Mouse (Mus musculus) intestine, postnatal 0 days (tissue): ENCODE data around the gene Adgrg1. TPM values are rescaled to one million over a fixed set of nuclear protein-coding genes. Genes with fewer than 3 reads are reported as not detected.

ENCODE experiments used
- ATAC-seq: fragments of 200-750 bp; cut with Nextera tagmentation; 2 replicates; pipeline ENCODE4 v1.8.0; 2017; ENCODE audit warnings: mild to moderate bottlenecking, moderate TSS enrichment, moderate library complexity
- H3K27ac ChIP-seq: fragments of 300-500 bp; sonication (generic); 2 replicates; pipeline ENCODE4 v1.5.1; 2014; ENCODE audit warnings: mild to moderate bottlenecking, low read depth, low read length, moderate library complexity
- H3K27me3 ChIP-seq: fragments of 300-500 bp; sonication (generic); replicated peaks from 2 replicates; pipeline ENCODE4 v1.6.1; 2014; ENCODE audit warnings: low read length, mixed read lengths; ENCODE audit not compliant: control insufficient read depth, insufficient read depth
- H3K36me3 ChIP-seq: fragments of 300-500 bp; sonication (generic); 2 replicates; pipeline ENCODE4 v1.6.1; 2014; ENCODE audit warnings: mild to moderate bottlenecking, moderate library complexity; ENCODE audit not compliant: control insufficient read depth, insufficient read depth
- H3K4me1 ChIP-seq: fragments of 300-500 bp; sonication (generic); replicated peaks from 2 replicates; pipeline ENCODE4 v1.6.1; 2014; ENCODE audit warnings: antibody characterized with exemption, low read length, mixed read lengths; ENCODE audit not compliant: control insufficient read depth, insufficient read depth
- H3K4me2 ChIP-seq: fragments of 300-500 bp; sonication (generic); replicated peaks from 2 replicates; pipeline ENCODE4 v1.6.1; 2014; ENCODE audit warnings: low read depth, mild to moderate bottlenecking, moderate library complexity
- H3K4me3 ChIP-seq: fragments of 300-500 bp; sonication (generic); 2 replicates; pipeline ENCODE4 v1.5.1; 2014; ENCODE audit warnings: low read depth, low read length
- H3K9ac ChIP-seq: fragments of 300-500 bp; sonication (generic); 2 replicates; pipeline ENCODE4 v1.6.1; 2014; ENCODE audit warnings: mild to moderate bottlenecking, low read depth, low read length
- H3K9me3 ChIP-seq: fragments of 300-500 bp; sonication (generic); 2 replicates; pipeline ENCODE4 v1.6.1; 2016; ENCODE audit warnings: mixed run types; ENCODE audit not compliant: control insufficient read depth
- CTCF ChIP-seq: sonication (generic); IDR thresholded peaks from 2 replicates; pipeline ENCODE4 v1.5.1; 2016; ENCODE audit warnings: low read depth, mild to moderate bottlenecking, control low read depth, antibody characterized with exemption, moderate library complexity
- WGBS: fragments of 180-500 bp; shearing (Covaris S2); extraction: QIAGEN DNeasy Blood & Tissue Kit; methylation state at CpG from one replicate; pipeline ENCODE4 v1.1.7; 2014; 5-methylcytosine and 5-hydroxymethylcytosine counted together
- polyA plus RNA-seq: library from polyadenylated mRNA; unstranded; fragments of >200 nt; fragmentation: Nextera tagmentation; extraction: Ambion mirVana; gene quantifications from 2 replicates; pipeline ENCODE4 v1.2.1, GENCODE M21; 2015

Adgrg1 gene
- polyA plus RNA-seq, 1 experiment from 2014 or later = 22.7 TPM

DNA sequence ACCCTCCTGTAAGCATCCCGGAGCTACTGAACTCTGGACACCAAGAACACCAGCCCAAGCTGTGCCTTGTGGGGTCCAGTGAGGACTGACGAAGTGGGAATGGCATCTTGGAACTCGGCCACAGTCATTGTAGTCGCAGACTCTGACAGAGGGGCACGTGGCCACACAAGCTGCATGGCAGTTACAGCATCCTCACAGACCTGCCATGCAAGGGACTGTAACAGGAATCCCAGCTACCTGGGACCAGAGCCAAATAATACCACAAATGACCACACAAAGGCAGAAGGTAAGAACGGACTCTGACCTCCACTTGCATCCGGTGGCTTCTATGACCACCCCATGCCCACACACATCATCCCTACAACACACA lies 20.2 kb upstream of the Adgrg1 start:
- no peak; the same call in 1 of the 2 replicates for ATAC-seq
- WGBS = 55% methylated on average over 7 of the region's 7 CpGs

GRCm38 (mm10) chr8:94954921-94955758 lies 19.4 kb upstream of the Adgrg1 start:
- no peak overlapping the region; the same call in 1 of the 2 replicates for H3K4me2 ChIP-seq
- WGBS = 9% methylated on average over 9 of the region's 9 CpGs
- no peak overlapping the region for H3K27ac ChIP-seq
- no peak overlapping the region for H3K4me3 ChIP-seq
- H3K36me3 ChIP-seq = no peaks in the 10 kb centered on the region
- peak; percentile 57 for ATAC-seq
- no peak overlapping the region for H3K9ac ChIP-seq
- H3K9me3 ChIP-seq = no peaks in the 10 kb centered on the region
- 0 out of 2 replicates have a peak, but pooled peaks cover 2% of the 10 kb centered on the region for H3K4me1 ChIP-seq
- no peaks in the 10 kb centered on the region for H3K27me3 ChIP-seq
- peak; percentile 79 for TF ChIP-seq CTCF

More for the DNA sequence above, 20.2 kb upstream of the Adgrg1 start:
- H3K9ac ChIP-seq = no peak overlapping the region
- no peaks in the 10 kb centered on the region for H3K9me3 ChIP-seq
- H3K27me3 ChIP-seq = no peaks in the 10 kb centered on the region
- no peak overlapping the region for H3K4me2 ChIP-seq
- H3K27ac ChIP-seq = no peak overlapping the region
- TF ChIP-seq CTCF = no peak
- H3K4me3 ChIP-seq = no peak overlapping the region
- 0 out of 2 replicates have a peak, but pooled peaks cover 2% of the 10 kb centered on the region for H3K4me1 ChIP-seq
- no peaks in the 10 kb centered on the region for H3K36me3 ChIP-seq

DNA sequence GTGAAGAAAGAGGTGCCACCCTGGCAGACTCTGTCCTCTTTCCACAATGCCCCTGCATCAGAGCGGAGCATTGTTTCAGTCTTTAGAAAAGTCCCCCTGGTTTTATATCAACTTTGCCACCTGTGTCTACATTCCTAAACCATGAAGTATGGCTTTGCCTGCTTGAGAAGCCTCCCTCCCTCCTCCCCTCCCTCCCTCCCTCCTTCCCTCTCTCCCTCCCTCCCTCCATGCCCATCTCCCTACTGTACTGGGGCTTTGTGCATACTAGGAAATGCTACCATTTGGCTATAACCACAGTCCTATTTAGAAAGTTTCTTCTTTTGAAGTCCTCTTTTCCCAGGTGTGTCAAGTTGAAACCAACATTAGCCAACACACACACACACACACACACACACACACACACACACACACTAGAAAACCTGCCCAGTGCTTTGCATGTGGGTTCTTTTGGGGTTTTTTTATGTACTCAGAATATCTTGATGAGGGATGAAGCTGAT lies 18.4 kb upstream of the Adgrg1 start:
- no peak overlapping the region for H3K27ac ChIP-seq
- TF ChIP-seq CTCF = no peak
- H3K9me3 ChIP-seq = no peaks in the 10 kb centered on the region
- 0 out of 2 replicates have a peak, but pooled peaks cover 2% of the 10 kb centered on the region for H3K4me1 ChIP-seq
- H3K27me3 ChIP-seq = no peaks in the 10 kb centered on the region
- H3K4me3 ChIP-seq = no peak overlapping the region
- H3K4me2 ChIP-seq = no peak overlapping the region
- no peak overlapping the region for H3K9ac ChIP-seq
- ATAC-seq = no peak
- H3K36me3 ChIP-seq = no peaks in the 10 kb centered on the region
- 87% methylated on average over 1 of the region's 1 CpGs for WGBS

DNA sequence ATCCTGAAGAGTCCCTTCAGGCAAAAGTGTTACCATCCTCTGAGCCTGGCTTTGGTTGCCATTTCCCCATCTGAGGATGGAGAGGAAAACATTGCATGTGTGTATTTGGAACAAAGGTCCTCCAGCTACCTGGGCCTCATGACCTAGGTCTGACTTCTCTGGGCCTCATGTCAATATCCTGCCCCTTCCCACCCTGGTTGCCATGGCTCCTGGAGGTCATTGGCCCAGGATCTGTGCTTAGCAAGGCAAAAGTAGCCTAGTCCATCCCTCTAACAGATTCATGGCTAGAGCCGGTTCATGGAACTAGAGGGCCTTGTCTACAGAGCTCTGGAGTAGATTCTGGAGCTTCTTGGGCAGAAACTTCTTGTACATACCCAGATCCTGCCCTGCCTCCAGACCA lies 12.3 kb upstream of the Adgrg1 start:
- no peak for TF ChIP-seq CTCF
- no peaks in the 10 kb centered on the region for H3K9me3 ChIP-seq
- peaks cover 5% of the 10 kb centered on the region; the same call in 1 of the 2 replicates for H3K4me1 ChIP-seq
- no peak overlapping the region for H3K4me2 ChIP-seq
- no peaks in the 10 kb centered on the region for H3K27me3 ChIP-seq
- ATAC-seq = peak; percentile 57; the same call in 1 of the 2 replicates
- whole genome bisulfite sequencing = 57% methylated on average over 1 of the region's 1 CpGs
- no peaks in the 10 kb centered on the region for H3K36me3 ChIP-seq
- no peak overlapping the region for H3K9ac ChIP-seq
- no peak overlapping the region for H3K4me3 ChIP-seq
- H3K27ac ChIP-seq = no peak overlapping the region

- Histone ChIP-seq H3K4me3 (no peak overlapping the region), H3K9me3 (no peaks in the 10 kb centered on the region), H3K36me3 (no peaks in the 10 kb centered on the region), H3K27ac (no peak overlapping the region), H3K4me2 (no peak overlapping the region), H3K4me1 (peaks cover 7% of the 10 kb centered on the region; the same call in 1 of the 2 replicates), H3K27me3 (no peaks in the 10 kb centered on the region), H3K9ac (no peak overlapping the region)
- 26% methylated on average over 10 of the region's 10 CpGs for WGBS
- no peak for TF ChIP-seq CTCF
- ATAC-seq = no peak
Measured at GRCm38 (mm10) chr8:94964828-94965227, 9.7 kb upstream of the Adgrg1 start.

GRCm38 (mm10) chr8:94966578-94966977 lies 8.0 kb upstream of the Adgrg1 start:
- Histone ChIP-seq H3K27me3 (no peaks in the 10 kb centered on the region), H3K9me3 (no peaks in the 10 kb centered on the region), H3K36me3 (no peaks in the 10 kb centered on the region), H3K4me1 (peaks cover 7% of the 10 kb centered on the region; the same call in 1 of the 2 replicates), H3K9ac (no peak overlapping the region), H3K4me3 (no peak overlapping the region), H3K4me2 (0 out of 2 replicates have a peak overlapping the region, but pooled peaks have one; percentile 4), H3K27ac (peak overlapping the region; percentile 78)
- WGBS = 20% methylated on average over 7 of the region's 7 CpGs
- ATAC-seq = peak; percentile 48; the same call in 1 of the 2 replicates
- TF ChIP-seq CTCF = peak; percentile 84
